Mouse (Mus musculus) thymus, postnatal 36 days (tissue): ENCODE data around the gene Atf7ip.

Source experiments
- DNase-seq, 2 experiments: peaks; one replicate each; pipeline ENCODE4 v3.0.0; 2022; ENCODE audit warnings: mixed read lengths in 2 of 2

The Atf7ip gene

GRCm38 (mm10) chr6:136554774-136555522 lies 49.0 kb downstream of the Atf7ip start:
- peak; percentile 57 to 67 for DNase-seq

DNA sequence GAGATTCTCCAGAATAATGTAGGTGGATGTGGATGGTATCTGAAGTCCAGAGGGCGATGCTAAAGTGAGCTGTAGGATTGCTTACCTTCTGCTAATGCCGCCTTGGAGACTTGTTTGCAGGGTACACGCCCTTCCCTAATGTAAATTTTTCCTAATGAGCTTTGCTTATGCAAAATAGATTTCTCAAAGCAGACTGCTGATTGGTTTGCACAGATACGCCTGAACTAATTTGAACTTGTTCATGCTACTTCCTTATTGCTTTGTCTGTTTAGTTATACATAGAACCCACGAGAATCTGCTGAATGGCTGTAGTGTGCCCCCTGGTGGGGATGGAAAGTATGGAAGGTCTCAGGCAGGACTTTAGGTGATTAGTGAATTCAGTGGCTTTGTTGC lies 49.6 kb downstream of the Atf7ip start:
- DNase-seq = peak; percentile 70 to 72

DNA sequence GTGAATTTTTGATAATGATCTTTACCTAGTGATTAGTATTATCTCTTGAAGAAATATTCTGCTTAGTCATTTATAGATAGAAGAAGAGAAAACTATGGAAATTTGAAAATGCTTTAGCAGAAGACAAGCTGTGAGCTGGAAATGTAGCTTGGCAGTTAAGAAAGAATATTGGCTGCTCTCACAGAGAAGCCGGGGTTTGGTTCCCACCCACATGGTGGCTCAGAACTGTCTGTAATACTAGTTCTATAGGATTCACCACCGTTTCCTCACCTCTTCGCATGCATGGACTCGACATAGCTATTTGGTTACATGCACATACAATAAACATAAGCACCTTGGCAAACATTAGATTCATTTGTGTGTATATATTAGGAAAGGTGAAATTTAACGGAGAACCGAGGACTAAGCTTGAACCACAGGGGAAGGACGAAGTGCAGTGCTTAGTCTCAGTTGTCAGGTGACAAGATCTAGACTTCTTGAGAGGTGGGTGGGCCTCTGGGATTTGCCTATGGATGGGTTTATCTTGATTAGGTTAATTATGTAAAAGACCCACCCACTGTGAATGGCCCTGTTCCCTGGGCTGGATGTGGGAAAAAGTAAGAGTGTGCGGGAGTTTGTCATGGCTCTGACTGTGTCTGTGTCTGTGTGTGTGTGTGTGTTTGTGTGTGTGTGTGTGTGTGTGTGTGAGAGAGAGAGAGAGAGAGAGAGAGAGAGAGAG lies 52.5 kb downstream of the Atf7ip start:
- DNase-seq = no peak

DNA sequence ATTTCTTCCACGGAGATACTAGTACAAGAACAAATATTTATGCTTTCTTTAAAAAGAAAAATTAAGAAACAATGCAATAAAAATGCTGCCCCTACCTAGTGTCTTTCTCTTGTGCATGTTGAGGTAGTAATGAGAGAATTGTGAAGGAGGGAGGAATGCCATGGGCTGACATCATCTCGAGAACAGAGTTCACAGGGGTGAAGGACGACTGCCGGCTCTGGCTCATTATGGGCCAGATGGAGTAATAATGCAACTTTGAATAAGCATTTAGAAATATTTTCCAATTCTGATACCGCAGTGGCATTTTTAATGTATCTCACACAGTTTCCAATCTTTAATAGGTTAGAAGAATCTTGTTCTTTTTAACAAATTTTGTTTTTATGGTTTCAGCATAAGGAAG lies 60.0 kb downstream of the Atf7ip start:
- no peak for DNase-seq

- DNase-seq = no peak
Observed at GRCm38 (mm10) chr6:136590739-136591138, 84.8 kb downstream of the Atf7ip start.

DNA sequence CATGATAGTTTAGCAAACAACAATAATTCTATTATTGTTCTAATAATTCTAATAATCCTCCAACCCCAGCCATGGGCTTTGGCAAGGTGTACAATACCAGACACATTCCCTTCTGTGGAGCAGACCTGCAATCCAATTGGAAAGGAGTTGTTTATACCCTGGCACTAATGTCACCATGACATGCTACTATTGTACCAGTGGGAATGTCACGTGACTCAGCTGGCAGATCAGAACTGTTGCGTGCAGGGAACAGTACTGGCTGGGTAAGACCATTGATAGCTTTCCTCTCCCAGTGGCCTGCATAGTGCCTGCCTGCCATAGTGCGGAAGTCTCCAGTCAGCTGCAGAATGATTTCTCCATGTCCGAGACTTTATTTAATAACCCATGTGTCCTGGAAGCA lies 88.6 kb downstream of the Atf7ip start:
- no peak for DNase-seq

GRCm38 (mm10) chr6:136602601-136603000 lies 96.6 kb downstream of the Atf7ip start:
- DNase-seq = no peak

GRCm38 (mm10) chr6:136611351-136612215 lies 105.6 kb downstream of the Atf7ip start:
- DNase-seq = no peak

- no peak for DNase-seq
Observed at GRCm38 (mm10) chr6:136612312-136612711, 106.3 kb downstream of the Atf7ip start.

DNA sequence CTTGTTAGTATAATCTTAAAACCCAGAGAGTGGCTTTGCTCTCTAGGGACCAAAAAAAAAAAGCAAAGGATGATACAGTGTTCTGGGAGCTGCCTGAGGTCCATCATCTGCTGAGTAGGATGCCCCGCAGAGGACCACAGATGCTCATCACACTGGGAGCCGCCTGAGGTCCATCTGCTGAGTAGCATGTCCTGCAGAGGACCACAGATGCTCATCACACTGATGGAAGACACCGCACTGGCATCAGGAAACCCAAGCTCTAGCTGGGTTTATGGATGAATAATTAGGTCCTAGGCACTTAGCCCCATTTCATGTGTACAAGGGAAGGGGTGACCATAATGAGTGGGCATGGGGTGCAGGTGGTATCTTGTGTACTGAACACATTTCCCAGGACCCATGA lies 108.2 kb downstream of the Atf7ip start:
- DNase-seq = no peak

DNA sequence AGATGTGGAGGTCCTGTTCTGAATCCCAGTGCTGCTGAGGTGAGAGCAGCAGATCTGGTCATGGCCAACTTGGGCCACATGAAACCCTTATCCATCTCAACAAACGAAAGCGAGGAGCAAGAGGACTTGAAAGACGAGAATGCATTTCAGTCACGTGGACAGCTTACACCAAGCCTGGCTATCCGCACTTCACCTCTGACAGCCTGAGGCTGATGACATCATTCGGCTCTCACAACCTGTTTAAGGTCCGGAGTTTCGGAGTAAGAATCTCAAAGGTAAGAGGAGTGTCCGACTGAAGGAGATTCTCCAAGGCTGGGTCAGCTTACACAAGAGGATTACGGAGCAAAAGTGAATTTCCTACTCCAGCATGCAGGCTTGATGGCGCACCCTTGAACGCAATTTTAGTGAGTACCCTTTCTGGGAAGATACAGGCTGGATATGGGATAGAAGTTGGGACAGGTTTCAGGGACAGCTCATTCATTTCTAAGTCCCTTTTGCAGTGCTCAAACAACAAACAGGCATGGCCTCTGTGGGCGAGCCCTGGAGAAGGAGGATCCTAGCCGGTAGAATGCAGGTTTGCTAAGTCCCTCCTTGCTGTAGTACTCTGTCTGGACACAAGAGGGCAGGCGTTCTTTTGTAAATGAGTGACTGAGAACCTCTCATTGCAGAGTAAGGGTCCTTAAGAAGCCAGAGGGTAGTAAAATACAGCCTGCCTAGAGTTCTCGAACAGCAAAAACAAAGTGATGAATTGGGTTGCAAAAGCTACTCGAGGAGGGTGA lies 114.6 kb downstream of the Atf7ip start:
- peak; percentile 73 to 78 for DNase-seq

GRCm38 (mm10) chr6:136625421-136625820 lies 119.5 kb downstream of the Atf7ip start:
- DNase-seq = no peak

DNA sequence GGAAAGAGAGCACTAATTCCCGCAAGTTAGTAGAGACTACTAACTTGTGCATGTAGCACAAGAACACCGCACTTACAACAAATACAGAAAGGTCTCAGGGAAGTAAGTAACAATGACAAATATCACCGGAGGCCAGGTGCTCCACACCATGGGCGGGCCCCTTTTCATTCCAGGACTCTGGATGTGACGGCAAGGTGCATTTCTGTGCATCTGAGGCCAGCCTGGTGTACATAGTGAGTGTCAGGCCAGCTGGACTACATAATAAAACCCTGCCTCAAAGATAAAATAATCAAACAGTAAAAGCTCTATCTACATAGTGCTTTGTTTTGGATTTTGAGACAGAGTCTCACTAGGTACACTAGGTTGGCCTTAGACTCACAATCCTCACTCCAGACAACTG lies 123.7 kb downstream of the Atf7ip start:
- DNase-seq = no peak

DNA sequence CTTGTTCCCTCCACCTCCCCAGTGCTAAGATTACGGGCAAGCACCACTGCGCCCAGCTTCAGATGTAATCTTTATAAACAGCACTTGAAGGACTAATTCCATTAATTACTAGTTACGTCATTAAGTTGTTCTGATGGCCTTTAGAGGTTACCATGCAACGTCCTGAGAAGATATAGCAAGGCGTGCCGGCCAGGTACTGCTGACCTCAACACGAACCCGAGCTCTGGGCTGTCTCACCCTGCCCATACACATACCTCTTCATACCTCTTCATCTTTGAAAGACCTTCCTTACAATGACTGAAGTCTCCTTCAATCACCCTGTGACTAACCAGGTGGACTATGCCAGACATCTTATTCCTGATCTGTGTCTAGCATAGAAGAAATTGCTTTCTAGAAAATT lies 125.6 kb downstream of the Atf7ip start:
- DNase-seq = no peak

GRCm38 (mm10) chr6:136631945-136632534 lies 126.1 kb downstream of the Atf7ip start:
- no peak for DNase-seq

GRCm38 (mm10) chr6:136633154-136633553 lies 127.2 kb downstream of the Atf7ip start:
- no peak for DNase-seq

GRCm38 (mm10) chr6:136633719-136634118 lies 127.8 kb downstream of the Atf7ip start:
- no peak for DNase-seq

- no peak for DNase-seq
Observed at GRCm38 (mm10) chr6:136634982-136635381, 129.0 kb downstream of the Atf7ip start.

DNA sequence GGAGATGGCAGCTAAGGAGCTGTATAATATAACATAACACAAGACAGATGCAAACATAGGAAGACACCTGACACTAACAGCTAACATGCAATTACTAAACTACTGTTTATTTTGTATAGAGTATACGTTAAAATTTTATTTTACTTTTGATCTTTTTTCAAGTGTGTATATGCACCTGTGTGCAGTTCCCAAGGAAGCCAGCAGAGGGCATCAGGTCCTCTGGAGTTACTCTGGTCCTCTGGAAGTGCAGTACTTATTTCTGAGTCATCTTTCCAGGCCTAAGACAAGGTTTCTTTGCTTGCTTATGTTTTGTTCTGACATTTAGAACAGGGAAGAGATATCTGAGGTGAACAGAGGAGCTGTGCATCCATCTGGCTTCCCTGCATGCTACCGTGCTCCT lies 138.2 kb downstream of the Atf7ip start:
- no peak for DNase-seq

DNA sequence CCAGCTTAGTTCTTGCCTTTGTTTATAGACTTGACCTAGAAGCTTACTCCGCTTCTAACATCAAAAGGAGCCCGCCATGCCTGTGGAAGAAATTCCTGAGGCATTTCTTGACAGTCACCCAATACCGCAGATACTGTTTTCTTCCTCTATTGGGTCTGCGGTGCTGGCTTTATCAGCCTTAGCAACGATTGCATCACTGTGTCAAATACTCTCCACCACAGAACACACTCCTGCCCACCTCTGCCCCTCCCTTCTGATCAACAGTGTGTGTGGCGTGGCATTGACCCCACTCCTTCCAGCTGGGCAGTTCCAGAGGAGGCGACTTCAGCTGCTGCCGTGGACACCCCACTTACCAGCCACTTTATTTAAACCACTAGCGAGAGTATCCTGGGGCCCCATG lies 139.8 kb downstream of the Atf7ip start:
- no peak for DNase-seq

DNA sequence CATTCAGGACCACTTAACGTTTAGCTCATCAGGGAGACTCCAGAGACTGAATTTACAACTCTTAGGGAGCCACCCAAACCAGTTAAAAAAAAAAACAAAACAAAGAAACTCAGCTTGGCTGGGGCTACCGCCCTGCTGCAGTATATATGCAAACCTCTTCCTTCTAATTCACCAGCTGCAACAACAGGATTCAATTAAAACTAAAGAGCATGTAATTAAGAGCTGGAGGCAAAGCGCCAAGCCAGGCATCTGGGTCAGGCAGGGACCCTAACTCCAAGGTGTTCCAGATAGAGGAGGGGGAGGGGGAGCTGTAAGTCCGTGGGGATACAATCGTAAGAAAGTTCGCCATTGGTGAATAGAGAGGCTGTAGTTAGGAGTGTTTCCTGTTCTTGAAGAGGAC lies 140.2 kb downstream of the Atf7ip start:
- DNase-seq = no peak

DNA sequence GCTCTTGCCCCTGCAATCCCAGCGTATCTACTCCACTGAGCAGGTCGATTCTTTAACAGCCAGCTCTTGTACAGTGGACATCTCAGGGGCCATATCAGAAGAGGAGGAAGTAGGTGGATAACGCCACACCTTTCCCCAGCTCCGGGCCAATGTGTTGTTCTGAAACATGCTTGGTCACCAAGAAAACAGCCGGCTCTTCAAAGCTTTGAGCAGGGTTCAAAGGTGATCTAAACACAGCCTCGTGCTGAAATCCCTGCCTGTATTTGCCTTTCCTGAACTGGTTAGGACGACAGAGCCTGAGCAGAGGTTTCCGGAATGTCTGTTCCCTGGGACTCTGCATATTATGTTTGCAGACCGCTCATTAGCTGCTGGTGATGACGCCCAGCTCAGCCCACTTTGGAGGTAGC lies 141.5 kb downstream of the Atf7ip start:
- no peak for DNase-seq
